Mouse (Mus musculus): ENCODE results near the gene Tjp1.
A peak's percentile ranks its signal among the peaks of the same experiment; 100 is the strongest.

The Tjp1 gene

DNA sequence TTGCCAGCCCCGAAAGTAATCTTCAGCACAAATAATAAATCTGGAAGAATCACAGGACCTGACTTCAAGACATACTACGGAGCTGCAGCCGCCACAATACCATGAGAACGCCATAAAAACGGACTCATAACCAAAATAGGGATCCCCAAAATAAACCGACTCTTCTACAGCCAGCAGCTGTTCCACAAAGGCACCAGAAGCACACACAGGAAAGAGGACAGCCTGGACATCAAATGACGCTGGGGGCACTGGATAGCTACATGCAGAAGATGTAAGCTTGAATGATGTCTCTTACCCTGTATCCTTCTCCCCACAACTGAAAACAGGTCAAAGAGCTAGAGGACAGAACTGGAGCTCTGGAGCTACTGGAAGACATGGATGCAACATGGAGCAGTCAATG lies 138.0 kb downstream of the Tjp1 start:
- no peak for DNase-seq (ENCODE audit: low read depth, low spot score)

DNA sequence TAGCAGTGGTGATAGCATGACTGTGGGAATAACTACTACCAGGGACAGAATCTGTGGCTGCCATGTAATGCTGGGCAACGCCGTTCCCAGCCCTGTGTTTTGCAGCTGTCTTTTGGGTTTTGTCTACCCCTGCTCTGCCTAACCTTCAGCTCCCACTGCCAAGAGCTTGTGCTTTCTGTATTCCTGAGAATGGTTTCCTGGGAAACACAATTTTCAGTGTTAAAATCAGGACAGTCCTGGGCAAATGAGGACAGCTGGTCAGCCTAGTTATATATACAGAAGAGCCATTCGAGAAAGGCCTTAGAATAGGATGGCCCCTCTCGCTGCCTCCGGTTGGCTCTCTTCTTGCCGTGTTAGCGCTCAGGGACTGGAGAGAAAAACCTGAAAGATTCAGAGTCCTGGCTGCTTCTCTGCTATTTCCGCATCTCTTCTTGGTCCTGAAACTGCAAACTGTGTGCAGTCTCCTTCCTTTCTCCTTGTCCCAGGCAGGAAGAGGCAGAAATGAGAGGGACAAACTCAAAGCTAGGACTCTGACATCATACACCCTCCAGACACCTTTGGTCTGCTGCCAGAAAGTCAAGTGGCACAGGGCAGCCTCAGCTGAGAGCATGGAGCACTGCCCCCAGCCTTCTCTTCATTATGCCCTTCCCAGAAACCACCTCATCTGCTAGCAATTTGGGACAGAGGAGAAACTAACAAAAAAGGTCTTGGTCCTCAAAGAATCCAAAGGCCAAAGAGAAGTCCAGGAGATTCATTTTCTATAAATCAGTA lies 139.2 kb downstream of the Tjp1 start:
- DNase-seq (ENCODE audit: low read depth, low spot score) = no peak

DNA sequence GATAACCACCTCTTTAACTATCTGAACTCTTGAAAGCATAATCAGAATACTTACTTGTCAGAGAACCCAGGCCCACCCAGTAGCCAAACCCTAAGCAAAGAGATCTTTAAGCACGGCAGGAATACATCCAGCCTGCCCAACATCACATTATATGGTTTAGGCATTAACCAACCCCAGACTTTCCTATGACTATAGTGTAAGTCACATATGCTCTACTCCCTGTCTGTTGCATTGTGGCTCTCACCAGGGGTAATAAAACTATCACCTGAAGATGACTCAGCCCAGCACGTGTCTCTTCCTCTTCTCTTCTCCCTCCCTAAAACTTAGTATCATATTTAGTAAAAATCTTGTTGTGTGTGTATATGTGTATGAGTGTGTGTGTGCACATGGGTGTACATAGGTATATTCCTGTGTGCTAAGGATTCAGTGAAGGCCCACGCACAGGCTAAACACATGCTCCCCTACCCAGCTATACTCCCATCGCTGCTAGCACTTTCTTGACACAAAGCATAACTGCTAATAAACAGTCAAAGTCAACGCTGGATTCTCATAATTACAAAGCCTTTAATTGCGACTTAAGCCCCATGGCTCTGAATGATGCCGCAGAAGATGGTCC lies 139.9 kb downstream of the Tjp1 start:
- DNase-seq (ENCODE audit: low read depth, low spot score) = no peak

DNA sequence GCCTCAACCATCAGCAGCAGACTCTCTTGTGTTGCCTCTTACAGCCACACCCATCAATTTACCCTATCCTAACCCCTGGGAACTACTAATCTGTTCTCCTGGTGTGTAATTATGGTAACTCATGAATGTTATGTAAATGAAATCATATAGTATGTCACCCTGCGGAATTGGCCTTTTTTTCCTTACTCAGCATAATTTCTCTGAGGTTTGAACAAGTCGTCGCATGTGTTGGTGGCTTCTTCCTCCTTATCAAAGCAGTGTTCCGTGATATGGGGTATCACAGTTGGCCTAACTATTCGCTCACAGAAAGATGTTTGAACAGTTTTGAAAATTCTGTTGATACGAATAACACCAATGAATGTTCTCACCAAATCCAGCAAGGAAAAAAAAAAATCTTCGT lies 142.8 kb downstream of the Tjp1 start:
- DNase-seq (ENCODE audit: low read depth, low spot score) = no peak

DNA sequence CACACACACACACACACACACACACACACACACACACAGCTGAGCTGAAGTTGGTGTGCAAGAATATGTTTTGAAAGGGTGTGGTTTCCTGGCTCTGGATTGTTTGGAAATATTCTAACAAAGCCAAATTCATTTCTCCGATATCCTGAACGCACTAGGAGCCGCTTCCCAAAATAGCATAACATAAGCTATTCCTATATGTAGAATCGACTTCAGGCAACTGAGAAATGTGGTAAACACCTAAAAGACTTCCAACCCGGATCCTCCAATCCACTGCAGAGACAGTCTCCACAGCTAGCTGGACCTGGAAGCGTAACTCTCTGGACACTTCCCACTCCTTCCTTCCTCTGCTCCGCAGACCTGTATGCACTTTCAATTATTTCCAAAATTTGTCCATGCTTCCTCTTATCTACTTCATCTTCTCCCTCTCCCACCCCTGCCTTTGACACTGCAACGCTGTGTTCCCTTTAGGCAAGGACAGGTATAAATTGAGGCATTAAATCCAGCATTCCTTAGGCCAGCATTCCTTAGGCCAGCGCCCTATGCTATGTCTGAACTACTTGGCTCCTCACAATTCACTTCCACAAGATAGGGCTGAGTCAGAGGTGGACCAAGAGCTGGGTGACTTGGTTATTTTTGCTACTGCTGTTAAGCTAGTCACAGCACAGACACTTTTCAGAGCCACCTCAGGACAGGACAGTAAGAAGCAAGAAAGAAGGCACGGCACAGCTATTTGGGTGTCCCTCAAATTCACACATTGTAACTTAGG lies 144.9 kb downstream of the Tjp1 start:
- no peak for DNase-seq (ENCODE audit: low read depth, low spot score)

DNA sequence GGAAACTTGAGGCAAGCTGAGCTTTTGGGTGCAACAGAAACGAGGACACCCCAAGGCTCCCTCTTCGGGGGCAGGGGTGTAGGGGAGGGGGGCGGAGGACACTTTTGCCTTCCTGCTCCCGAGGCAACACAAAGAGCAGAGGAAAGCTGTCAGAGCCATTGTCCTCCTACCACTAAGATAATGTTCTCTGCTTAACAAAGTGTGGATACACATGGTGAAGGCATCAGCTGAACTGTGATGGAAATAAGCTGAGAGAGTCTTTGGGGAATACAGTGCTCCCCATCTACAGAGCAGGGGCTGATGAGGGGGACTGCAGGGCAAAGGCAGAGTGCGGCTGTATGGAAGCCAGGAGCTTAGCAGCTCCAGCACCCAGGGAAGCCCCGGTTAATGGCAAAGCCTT lies 145.7 kb downstream of the Tjp1 start:
- DNase-seq (ENCODE audit: low read depth, low spot score) = no peak

DNA sequence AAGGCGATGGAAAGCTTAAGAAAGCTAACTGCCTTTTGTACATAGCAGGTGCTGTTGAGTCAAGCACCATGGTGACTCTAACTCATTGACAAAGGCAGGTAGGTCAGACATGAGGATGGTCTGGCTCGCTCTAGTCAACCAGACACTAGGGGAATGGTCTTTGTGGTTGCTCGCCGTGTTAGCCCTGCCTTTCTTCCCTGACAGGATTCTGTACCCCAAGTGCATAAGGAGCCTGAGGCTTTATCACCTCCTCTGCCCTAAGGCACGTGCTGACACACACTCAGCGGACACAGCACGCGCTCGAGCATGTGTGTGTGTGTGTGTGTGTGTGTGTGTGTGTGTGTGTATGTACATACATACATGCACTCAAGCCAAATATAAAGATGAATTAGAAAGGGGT lies 146.9 kb downstream of the Tjp1 start:
- no peak for DNase-seq (ENCODE audit: low read depth, low spot score)

DNA sequence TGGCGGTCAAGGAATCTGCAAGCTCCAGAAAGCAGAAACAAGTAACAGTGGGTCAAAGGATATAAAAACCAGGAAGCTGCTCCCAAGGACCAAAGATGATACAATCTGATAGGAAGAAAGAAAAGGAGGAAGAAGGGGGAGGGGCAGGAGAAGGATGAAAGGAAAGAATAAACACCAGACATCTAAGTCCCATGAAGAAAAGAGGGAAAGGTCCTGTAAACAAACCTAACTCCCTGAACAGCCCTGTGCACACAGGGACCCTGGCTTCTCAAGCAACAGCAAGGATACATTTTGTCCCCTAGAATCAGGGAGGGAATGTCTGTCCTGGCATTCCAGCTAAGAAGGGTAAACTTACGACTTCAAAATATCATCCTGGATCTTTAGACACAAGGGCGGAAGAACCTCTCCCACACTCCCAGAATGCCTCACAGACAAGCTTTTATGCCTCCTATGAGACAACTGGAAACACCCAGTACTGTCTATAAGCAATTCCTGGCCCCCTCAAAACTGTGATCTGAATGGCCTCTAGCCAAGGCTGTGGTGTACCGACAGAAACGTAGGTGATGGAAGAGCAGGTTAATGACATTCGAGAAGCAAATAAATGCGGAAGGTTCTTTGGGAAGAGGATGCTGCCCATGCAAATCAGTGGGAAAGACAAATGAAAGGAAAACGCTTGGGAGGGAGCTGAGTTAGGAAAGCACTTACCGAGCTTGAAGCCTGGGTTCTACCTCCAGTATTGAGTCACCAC lies 148.6 kb downstream of the Tjp1 start:
- DNase-seq (ENCODE audit: low read depth, low spot score) = no peak

DNA sequence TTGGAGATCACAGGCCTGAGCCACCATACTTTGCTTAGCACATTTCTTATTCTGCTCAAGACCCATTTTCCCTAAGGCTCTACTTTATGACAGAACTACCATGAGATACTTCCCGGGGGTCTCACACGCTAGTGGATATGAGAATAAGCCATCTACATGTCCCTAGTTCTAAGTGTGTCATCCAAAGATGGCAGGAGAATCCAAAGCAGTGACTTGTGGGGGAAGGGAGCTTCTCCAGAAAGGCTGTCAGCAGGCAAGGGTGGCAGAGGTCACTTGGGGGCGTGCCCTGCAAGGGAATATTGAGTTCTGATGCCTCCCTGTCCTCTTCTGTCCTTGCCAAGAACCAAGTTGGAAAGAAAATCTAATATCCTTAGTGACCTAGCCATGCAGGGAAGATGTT lies 150.1 kb downstream of the Tjp1 start:
- DNase-seq (ENCODE audit: low read depth, low spot score) = no peak

DNA sequence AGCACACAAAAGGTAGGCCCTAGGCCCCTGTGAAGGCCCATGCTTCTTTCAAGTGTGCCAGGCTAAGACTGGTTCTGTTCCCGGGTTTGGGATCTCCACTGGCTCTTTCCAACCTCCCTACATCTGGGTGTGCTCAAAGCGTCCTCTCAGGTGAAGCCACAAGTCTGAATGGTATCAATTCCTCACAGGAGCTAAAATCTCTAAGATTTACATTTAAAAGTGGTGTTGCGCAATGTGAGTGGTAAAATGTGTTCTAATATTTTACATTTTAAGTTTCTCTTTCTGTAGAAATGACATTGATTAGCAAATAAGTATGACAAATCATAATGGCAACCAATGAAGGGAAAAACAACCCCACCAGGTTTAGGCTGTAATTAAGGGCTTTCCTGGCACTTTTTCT lies 152.0 kb downstream of the Tjp1 start:
- no peak for DNase-seq (ENCODE audit: low read depth, low spot score)

DNA sequence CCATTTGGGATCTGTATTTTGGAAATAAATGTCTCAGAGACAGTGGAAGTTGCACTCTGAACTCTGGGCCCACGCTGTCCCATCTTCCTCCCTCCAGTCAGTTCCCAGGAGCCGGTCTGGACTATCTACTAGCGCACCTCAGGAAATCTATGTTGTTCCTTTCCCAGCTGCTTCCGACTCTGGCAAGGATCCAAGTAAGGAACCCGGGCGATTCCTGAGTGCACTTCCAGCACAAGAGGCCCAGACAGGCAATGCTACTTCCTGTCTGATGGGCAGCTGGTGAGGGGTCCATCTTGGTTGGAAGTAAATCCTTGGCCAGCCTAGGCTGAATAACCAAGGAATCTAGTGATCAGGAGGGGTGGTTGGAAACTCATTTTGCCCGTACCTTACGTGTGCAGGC lies 152.4 kb downstream of the Tjp1 start:
- DNase-seq (ENCODE audit: low read depth, low spot score) = no peak

DNA sequence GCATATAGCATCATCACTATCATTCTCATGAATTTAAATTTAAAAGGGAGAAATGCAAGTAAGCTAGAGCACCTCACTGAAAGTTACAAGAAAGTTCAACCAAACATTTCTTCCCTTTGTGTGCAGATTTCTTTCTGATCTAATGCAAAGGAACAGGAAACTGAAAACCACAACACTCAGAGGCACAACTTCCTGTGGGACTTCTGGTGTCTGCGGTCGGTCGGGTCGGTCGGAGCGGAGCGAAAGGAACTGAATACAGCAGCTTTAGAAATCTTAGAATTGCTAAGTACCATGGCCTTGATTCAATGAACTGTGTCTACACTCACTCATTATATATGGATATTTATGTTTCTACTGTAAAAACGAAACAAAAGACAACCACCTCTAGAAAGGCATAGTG lies 154.2 kb downstream of the Tjp1 start:
- DNase-seq (ENCODE audit: low read depth, low spot score) = no peak

DNA sequence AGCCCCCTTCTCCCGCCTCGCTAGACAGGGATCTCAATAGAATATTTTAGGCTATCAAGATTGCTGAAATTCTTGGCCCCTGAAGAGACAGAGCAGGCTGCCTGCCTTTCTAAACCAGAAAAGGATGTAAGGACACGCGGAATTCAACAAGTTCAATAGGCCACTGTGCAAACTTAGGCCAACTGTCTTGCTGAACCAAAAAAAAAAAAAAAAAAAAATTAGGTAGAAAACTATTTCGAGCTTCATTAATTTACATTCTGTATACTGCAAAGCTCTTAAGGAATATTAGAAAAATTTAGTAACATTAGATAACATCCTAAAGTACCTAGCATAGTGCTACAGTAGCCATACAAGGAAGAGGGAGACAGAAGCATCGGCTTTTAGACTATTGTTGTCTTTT lies 155.8 kb downstream of the Tjp1 start:
- DNase-seq (ENCODE audit: low read depth, low spot score) = no peak

DNA sequence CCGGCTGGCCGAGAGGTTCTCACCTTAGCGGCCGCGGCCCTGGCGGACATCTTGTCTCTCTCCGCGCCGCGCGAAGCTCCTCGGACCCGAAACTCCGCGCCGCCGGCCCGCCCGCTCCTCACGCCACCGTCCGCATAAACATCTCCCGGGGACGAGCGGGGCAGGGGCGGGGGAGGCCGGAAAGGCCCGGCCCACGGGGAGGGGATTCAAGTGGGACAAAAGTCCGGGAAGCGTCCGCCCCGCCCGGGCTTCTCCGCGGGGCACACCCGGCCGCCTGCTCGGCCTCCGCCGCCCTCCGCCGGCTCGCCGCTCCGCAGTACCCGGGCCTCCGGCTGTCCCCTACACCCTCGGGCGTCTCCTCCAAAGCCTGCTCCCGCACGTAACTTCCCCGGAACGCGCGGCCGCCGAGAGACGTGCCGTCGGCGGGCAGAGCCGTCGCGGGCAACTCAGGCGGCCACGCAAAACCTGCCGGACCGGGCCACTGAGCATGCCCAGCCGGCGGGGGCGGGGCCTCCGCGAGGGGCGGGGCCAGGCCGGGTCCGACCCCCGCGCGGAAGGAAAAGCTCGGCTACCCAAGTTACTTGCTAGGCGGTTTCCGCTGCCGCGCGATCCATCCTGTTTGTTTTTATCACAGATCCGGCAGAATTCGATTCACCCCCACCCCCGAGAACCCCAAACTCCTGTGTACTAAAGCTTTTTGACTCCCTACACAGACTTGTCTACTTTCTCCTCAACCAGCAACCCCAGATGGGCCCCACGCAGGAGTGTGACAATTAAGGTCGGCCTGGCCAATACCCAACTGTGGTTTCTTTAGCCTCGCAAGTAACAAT lies 156.6 kb downstream of the Tjp1 start:
- peak; percentile 77 for DNase-seq (ENCODE audit: low read depth, low spot score)

DNA sequence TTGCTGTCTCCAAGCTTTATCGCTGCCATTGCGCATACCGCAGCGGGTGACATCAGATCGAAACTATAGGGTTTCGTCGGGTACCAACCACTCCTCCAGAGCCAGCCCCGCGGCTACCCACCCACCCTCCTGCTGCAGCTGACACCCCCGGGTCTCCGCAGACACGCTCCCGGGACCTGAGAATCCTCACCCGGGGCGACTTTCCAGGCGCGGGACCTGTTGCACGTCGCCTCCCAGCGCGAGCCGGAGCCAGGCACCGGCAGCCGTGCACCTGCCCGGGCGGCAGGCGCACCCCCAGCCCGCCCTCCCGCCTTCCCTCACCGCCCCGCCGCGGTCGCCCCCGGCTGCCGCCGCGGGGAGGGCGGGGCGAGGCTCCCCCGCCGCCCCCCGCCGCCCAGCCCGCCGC lies 157.2 kb downstream of the Tjp1 start:
- no peak for DNase-seq (ENCODE audit: low read depth, low spot score)

DNA sequence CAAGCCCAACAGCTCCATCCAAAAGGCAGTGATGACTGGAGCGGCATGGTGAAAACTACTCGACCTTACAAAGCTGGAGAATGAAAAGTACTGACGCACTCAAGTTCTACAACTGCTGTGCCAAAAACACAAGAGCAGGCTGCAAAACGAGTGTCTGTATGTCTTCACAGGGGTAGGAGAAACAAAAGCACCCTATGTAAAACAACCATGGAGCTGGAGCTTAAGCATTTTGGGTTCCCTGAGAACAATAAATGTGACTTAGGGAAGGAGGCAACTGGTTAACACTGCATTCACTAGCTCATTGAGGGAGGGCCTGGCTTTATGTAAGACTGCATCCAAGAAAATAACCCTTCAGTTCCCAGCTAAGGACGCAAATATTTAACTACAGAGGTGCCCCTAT lies 158.5 kb downstream of the Tjp1 start:
- no peak for DNase-seq (ENCODE audit: low read depth, low spot score)

DNA sequence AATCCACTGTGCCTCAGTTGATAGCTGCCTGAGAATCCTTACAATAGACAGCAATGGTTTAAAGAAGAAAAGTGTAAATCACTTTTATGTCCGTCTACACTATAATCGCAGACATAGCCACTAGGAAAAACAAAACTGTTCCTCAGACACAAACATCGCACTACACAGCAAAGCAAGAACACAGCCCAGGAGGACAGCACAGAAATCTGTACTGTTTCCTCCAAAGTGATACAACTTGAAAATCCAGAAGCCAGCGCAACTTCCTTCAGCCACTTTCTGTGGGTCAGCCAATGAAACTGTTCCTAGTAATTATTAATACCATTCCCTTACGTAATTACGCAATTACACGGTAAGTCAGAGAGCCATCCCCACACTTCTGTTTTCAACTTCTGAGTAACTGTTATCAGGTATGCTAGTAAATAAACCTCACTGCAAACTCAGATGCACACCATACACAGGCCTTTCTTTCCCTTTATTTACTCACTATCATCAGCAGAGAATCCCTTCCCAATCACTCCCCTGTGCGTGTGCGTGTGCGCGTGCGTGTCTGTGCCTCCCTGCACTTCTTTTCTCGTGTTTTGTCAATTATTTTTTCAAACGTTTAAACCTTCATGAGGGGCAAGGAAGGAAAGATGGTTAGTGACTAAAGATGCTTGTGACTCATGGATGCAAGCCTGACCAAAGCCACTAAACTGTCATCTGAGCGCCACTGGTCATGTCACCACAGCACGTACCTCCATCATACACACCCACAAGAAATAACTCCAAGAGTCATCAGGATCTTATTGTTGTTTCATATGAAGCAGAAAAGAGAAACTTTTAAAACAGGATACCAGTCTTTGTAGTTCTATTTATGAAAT lies 160.0 kb downstream of the Tjp1 start:
- no peak for DNase-seq (ENCODE audit: low read depth, low spot score)

DNA sequence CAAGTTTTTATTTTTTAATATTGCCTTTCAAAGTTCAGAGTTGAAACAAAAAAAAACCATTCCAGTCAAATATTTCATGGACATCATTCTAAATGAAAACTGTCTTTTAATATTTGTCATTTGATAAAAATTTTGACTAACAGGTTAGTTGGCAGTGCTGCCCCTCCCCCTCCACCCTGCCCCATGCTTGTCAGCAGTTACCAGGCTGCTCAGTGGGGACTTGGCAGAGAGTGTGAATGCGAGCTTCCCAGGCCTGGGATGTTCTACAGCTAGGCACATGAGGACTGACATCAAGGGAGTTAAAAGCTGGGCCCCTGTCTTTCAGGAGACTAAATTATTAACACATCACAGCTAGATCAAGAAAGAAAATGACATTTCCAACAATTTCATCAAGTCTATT lies 161.4 kb downstream of the Tjp1 start:
- no peak for DNase-seq (ENCODE audit: low read depth, low spot score)

DNA sequence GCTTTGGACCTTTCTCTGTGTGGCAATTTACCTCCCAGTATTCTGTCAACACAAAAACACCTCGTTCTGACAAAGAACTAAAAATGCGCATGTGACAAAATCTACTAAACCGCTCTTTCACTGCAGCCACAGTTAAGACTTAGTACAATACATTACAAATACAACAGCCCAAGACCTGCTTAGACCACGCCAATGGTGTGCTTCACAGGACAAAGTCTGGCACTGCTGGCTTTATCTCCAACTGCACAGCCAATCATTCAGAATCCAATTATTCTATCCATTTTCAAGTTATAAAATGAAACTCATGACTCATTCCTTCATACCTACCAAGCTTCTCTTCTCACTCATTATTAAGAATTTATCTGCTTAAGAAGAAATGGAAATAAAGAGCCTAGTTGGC lies 162.0 kb downstream of the Tjp1 start:
- DNase-seq (ENCODE audit: low read depth, low spot score) = no peak

DNA sequence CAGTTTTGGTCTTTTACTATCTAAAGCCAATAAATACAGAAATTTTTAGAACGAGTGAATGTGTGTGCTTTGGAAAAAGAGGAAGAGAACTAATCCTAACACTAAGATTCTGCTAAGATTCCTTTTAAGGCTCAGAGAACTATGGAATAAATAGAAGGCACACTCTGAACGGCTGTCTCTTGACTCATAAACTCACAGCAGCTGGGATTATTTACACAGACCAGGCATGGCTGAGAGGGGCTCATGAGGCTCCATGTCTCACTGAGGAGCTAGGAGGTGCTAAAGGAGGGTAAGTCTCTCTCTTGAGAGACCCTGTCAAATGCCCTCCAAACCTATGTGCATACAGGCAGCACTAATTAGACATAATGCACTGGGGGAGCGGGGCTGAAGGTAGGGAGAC lies 167.3 kb downstream of the Tjp1 start:
- no peak for DNase-seq (ENCODE audit: low read depth, low spot score)

Measured in forelimb bud, embryonic 11.5 days (tissue).